Mouse (Mus musculus): ENCODE results near the gene Irf6. TPM values are rescaled to one million over a fixed set of nuclear protein-coding genes. Genes with fewer than 3 reads are reported as not detected.

Irf6 gene
- 1 to 10 TPM; 1.4 to 2.6 TPM for total RNA-seq (2021)

DNA sequence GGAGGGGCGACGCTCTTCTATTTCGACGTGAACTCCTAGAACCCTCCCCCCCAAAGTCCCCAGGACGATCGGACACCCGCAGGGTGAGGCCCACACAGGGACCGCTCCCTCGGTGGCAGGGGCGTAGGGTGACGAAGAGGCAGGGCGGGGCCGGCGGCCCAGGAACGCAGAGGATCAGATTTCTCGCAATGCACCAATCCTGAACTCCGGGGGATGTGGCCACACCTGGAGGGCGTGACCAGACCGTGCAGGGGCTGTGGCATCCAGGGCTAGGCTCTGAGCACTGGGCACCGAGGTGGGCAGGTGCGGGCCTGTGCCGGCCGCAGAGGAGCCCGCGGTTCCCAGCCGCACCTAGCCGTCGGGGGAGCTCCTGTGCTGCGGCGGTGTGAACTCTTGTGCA is at the start of gene Irf6:
TSS of gene Irf6 (plus strand) at position 240 of the 400 bp plus-strand sequence.
- peak; percentile 30 to 33 for DNase-seq
- intact Hi-C loops (cut with DNase I): no loop called here

DNA sequence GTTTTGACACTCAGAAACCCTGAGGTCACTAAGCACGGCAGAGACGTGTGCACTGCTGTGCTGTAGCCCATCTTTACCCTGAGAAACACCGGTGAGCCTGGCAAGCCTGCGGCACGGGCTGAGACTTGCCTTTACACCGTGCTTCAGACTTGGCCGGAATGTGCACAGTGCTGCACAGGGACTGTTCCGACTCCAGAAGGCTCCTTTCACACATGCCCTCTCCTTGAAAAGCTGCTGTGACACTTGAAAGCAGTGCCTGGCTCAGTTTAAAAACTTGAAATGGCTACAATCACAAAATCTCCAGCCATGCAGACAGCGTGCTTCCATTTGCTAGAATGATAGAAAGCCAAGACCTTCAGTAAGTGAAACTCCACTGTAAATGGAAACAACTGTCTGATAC is 40.8 kb upstream of the Irf6 start:
- no peak for DNase-seq
- intact Hi-C loops (cut with DNase I): no loop called here

DNA sequence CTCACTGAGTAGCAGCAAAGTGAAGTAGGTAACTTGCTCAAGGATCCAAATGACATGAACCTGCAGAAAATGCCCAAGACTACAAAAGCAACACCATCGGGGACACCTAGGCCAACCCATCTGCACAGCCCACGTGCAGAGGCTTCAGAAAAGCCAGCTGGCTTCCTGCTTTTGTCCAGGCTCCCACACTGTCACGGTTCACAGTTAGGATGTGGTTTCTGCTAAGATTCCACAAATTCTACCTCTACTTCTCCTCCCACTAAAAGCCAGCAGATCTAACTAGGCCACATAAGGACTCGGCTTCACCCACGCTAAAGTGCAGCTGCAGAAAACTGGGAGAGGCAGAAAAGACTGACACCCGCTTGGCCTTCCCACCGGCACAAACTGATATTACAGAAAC is 30.1 kb upstream of the Irf6 start:
- no peak for DNase-seq
- intact Hi-C loops (cut with DNase I): loop anchor here (10.0 kb wide), 2 partner anchors 338 to 398 kb away; no protein-coding TSS in a partner anchor

DNA sequence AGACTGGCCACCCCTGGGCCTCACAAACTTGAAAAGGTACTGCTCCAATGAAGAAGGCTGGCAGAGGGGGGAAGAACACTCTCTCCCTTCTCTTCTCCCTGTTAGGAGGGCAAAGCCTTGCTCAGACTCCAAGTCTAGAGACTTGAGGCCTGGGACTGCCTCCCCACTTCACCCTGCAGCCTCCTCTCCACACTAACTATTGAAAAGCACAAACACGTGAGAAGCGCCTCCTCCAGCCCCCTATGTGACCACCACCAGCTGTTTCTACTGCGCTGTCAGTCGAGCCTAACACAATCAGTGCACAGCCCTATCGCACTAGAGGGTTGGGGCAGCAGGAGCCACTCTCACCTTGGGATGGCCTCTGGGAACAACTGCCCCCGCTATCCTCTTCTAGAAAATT is 29.6 kb upstream of the Irf6 start:
- intact Hi-C loops (cut with DNase I): loop anchor here (10.0 kb wide), 2 partner anchors 338 to 398 kb away; no protein-coding TSS in a partner anchor
- no peak for DNase-seq

DNA sequence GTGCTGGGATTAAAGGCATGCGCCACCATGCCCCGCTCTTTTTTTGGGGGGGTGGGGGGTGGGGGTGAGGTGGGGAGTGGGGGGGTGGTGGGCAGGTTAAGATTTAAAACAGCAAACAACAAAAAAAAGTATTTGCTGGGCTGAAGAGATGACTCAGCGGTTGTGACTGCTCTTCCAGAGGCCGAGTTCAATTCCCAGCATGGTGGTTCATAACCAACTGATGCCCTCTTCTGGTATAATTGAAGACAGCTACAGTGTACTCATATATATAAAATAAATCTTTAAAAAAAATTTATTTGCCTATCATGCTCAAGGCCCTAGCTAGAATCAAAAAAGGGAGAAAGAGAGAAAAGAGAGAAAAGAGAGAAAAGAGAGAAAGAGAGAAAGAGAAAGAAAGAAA is 27.1 kb upstream of the Irf6 start:
- DNase-seq: no peak
- intact Hi-C loops (cut with DNase I): loop anchor here (1.0 to 10.0 kb wide), 3 partner anchors 125 to 401 kb away; no protein-coding TSS in a partner anchor

DNA sequence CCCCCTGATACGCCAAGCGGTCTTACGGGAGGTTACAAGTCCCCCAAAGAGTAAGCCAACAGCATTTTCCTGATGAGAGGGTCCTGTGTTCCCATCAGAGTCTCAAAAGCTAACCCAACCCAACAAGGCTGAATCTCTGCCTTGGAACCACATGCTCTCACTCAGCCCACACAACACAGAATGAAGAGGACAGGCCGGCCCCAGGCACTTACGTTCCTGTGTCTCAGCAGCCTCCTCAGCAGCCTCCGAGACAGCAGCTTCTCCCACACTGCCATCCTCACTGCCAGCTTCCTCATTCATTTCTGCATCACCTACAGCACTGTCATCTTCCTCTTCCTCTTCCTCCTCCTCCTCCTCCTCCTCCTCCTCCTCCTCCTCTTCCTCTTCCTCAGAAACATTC is 24.9 kb upstream of the Irf6 start:
- DNase-seq: no peak
- intact Hi-C loops (cut with DNase I): loop anchor here (10.0 kb wide), 2 partner anchors 343 to 403 kb away; no protein-coding TSS in a partner anchor

DNA sequence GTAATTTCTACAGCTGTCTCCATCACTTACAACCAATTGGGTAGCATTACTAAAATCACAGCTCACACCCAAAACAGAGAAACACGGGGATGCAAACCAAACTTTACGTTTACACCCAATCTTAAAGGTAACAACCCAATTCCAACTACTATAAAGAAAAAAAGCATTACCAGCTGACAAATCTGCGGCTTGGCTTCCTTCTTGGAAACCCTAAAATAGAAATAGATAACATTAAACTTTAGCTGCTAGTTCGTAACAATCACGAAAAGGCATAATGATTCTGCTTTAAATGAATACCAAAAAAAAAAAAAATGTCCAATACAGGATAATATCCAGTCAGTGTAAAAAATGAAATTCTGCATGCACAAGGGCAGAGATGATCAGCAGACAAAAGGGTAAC is 23.6 kb upstream of the Irf6 start:
- intact Hi-C loops (cut with DNase I): loop anchor here (10.0 kb wide), 2 partner anchors 345 to 405 kb away; no protein-coding TSS in a partner anchor

DNA sequence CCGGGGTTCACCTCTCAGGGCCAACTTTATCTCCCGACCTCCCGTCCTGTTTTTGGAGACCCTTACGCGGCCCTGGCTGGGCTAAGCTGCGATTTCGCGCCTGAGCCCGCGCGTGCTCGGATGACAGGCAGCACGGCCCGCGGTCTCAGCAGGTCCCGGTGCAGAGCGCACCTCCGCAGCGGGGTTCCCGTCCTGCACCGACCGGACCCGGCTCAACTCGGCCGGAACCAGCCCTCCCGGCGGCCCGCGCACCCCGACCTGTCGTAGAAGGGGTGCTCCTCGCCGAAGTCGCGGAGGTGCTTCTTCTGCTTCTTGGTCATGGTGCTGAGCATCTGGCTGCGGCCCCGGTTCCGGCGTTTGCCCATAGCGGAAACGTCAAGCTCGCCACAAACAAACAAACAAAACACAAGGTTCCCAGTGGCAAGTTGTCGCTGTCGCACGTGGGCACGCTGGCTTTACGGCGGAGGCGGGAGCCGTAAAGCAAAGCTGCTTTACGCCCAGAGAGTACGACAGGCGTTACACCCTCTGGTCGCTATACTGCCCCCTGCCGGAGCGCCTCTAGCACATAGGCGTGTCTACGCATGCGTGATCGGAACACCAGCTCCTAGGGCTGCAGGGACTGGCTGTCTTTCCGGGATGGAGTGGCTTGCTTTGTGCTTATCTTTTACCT is 23.0 kb upstream of the Irf6 start, which contains the start of gene Diexf:
TSS of gene Diexf (minus strand) at position 487 of the 670 bp plus-strand sequence.
- peak; percentile 97 to 98 for DNase-seq
- intact Hi-C loops (cut with DNase I): loop anchor here (1.0 to 10.0 kb wide), 4 partner anchors 43 to 405 kb away; no protein-coding TSS in a partner anchor

More for the DNA sequence above, 23.6 kb upstream of the Irf6 start:
- DNase-seq: no peak

DNA sequence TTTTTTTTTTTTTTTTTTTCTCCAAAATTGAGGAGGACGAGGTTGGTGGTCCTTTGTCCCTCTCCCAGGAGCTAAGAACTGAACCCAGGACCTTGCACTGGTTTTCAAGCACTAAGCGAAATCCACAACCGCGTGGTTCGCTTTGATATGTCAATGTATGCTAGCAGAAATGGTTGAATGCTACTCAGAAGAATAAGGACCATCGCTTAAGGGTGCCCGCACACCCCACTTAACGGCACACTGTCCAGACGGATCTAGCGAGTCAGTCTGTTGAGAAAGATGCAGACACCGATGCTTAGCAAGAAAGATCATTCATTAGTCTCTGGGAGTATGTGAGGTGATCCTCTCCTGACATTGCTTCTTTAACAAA is 22.5 kb upstream of the Irf6 start:
- intact Hi-C loops (cut with DNase I): loop anchor here (1.0 to 5.0 kb wide), 2 partner anchors 43 to 192 kb away; no protein-coding TSS in a partner anchor
- DNase-seq: no peak

DNA sequence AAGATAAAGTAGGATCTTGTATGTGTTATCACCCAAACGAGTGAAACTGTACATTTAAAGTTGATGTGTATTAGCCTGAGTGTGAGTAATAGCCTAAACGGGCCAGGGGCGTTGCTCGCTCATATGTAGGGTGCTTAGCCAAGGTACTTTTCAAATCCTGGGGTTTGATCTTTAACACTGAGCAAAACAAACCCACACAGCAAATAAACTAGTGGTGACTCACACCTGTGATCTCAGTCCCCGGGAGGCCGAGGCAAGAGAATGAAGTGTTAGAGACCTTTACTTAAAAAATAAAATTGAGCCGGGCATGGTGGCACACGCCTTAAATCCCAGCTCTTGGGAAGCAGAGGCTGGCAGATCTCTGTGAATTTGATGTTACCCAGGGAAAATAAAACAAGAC is 22.1 kb upstream of the Irf6 start:
- DNase-seq: no peak

DNA sequence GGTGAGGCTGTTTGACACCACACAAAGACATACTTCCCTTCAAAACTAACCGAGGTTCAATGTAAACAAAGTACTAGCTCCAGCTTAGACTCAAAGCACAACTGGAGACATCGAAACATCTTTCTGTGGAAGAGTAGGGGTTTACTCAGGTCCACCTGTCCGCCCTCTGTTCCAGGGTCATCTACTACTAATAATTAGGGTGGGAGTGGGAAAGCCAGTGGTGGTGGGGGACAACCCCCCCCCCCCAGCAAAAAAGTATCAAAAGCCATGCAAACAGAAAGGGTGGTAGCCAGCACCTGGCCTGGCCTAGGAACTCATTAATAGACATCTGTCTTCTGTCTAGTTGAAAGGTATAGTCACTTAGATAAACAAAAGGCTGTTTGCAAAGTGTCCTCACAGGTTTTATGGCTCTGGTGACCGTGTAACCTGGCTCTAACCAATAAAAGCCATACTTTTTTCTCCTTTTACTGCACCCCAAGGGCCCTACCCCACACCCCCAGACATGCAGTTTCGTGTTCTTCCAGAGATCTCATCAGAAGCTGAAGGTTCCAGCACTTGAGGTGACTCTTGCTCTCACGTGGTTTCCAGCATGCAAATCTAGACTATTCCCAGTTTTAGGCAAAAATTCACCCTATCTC is 21.5 kb upstream of the Irf6 start:
- DNase-seq: no peak
- intact Hi-C loops (cut with DNase I): loop anchor here (5.0 kb wide), 1 partner anchor 191 kb away; no protein-coding TSS in a partner anchor

More for the DNA sequence above, 22.1 kb upstream of the Irf6 start:
- intact Hi-C loops (cut with DNase I): loop anchor here (1.0 to 5.0 kb wide), 2 partner anchors 42 to 191 kb away; no protein-coding TSS in a partner anchor

DNA sequence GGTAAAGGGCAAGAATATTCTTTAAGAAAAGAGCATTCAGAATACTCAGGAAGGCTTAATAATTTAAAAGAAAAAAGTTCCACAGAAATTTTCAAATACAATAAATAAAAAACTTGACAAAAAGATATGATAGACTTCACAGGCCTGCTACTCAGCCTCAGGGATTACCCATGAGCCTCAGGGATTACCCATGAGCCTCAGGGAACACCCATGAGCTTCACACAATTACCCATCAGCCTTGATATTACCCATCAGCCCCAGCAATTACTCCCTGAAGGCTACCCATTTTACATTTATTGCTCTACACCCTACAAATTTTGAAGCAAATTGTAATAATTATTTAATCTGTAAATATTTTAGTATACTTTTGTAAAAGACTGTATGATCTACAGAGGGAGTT is 20.5 kb upstream of the Irf6 start:
- intact Hi-C loops (cut with DNase I): loop anchor here (5.0 kb wide), 1 partner anchor 190 kb away; no protein-coding TSS in a partner anchor

DNA sequence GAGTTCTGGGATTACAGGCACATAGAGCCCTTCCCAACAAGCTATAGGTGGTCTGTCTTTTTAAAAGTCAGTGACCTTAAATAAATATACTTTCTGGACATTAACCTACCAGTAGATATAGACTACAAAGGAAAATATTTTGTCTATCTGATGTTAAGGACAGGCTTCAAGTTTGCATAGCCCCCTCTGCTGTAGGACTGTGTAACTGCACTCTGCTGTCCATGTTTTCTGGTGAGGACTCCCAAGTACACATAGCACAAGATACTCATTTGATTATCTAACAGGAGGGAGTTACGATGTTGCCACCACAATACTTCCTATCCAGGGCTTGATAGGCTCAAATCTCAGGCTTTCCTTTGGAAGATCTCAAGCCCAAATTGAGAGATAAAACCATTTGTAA is 19.2 kb upstream of the Irf6 start:
- no peak for DNase-seq
- intact Hi-C loops (cut with DNase I): loop anchor here (5.0 kb wide), 1 partner anchor 189 kb away; no protein-coding TSS in a partner anchor

More for the DNA sequence above, 20.5 kb upstream of the Irf6 start:
- DNase-seq: no peak

DNA sequence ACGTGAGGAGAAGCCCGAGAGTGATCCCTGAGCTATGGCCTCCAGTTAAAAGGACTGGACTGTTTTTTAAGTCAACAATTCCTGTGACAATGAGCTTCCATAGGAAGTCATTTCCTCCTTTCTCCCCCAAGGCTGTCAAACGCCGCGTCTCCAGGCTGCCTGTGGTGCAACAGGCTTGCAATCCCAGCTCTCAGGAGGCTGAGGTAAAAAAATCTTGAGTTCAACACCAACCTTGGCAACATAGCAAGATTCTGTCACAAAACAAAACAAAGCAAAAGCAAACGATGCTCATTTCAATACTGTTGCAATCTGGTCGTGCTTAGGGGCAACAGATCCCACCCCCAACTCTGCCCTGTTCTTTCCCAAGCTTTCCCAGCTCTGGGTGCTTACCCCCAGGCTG is 14.8 kb upstream of the Irf6 start:
- DNase-seq: no peak
- intact Hi-C loops (cut with DNase I): no loop called here

DNA sequence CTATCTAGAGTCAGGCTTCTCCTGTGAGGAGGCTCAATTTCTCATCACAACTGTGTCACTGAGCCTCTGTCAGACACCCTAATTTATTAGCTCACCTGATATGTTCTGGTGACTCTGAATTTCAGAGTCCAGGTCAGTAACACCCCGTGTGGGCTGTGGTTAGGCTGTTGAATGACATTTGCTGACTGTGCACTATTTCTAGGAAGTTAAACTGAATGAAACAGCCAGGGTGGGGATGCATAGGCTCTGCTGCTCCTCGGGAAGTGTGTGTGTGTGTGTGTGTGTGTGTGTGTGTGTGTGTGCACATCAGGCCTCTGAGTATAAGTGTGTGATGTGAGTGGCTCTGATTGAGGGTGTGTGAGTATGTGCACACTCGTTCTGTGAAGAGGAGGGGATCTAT is 14.2 kb upstream of the Irf6 start:
- intact Hi-C loops (cut with DNase I): no loop called here
- DNase-seq: no peak

DNA sequence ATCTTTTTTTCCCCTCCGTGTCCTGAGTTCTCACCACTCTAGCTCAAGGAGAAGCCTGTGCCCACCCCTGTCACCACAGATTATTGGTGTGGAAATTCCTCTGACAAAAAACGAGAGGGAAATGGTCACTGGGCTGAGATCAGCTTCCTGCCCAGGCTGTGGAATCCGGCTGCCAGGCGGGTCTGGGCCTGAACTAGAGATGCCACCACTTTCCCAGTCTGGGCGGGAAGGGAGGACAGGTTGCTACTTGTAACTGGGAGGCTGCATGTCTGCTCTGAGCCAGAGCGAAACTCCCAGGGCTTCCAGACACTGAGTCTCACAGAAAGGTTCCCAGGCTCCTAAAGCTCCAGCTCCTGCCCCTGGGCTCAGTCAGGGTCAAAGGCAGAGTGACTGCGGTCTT is 11.8 kb upstream of the Irf6 start:
- intact Hi-C loops (cut with DNase I): no loop called here
- DNase-seq: no peak

DNA sequence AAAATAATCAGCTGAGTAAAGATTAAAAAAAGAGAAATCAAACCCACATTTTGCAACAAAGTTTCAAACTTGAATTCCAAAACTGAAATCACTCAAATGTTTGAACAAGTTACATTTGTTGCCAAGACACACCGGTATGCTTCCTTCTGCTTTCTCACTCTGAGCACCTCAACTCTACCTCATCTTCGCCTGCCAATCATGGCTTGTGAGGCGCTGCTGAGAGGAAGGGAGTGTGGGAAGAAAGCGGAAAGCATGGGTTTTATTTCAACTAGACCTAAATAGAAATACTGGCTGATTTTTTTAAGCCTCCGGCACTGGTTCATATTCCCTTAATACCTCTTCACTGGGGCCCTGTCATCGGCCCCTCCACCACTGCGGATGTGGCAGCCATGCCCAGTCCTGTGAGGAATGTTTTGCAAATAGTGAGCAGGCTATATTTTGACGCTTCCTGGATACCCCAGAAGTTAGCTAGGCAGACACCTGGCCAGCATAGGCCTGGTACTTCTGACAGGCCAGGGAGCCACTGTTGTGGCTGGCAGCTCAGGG is 10.3 kb upstream of the Irf6 start:
- intact Hi-C loops (cut with DNase I): no loop called here
- DNase-seq: no peak

DNA sequence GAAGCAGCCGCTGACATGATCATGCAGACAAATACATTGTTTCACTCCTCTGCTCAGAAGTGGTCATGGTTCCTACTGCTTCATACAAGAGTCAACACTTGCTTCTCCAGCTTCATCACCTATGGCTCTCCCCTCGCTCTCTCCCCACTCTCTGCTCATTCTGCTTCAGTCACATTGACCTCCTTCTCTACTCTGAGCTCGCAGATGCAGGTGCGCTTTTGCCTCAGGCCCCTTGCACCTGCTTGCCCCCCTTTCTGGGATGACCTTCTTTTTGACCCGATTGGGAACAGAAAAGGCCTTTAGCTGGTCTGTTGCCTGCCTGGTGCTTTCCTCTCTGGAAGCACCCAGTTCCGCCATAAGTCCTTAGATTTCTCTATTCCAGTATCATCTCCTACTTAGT is 8.4 kb upstream of the Irf6 start:
- no peak for DNase-seq
- intact Hi-C loops (cut with DNase I): no loop called here

DNA sequence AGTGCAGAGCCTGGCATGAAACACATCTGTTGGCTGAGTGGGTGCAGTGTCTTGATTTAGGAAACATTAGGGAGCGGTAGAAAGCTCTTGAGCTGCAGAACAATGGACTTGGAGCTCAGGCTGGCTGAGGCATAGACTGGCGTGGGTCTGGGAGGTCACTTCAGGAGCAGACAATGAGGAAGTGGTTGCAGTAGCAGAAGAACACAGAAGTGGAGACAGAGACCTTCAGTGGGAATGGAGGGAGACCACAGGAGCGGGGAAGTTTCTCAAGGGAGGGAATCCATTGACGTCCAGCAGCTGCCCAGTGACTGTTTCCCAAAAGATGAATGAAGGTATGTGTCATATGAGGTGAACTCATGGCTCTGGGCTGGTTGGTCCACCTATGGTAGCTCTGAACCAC is 7.8 kb upstream of the Irf6 start:
- DNase-seq: no peak
- intact Hi-C loops (cut with DNase I): no loop called here

DNA sequence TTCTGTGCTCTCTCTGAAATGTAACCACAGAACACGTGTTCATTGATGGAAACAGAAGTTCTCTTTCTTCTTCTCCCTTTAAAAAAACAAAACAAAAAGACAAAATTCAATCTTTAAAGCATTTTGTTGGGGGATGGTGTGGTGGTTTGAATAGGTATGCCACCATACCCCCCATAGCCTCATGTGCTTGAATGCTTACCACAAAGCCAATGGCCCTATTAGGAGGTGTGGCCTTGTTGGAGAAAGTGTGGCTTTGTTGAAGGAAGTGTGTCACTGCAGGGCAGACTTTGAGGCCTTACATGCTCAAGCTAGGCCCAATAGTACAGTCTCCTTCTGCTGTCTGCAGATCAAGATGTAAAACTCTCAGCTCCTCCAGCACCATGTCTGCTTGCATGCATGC is 6.5 kb upstream of the Irf6 start:
- DNase-seq: no peak
- intact Hi-C loops (cut with DNase I): no loop called here

DNA sequence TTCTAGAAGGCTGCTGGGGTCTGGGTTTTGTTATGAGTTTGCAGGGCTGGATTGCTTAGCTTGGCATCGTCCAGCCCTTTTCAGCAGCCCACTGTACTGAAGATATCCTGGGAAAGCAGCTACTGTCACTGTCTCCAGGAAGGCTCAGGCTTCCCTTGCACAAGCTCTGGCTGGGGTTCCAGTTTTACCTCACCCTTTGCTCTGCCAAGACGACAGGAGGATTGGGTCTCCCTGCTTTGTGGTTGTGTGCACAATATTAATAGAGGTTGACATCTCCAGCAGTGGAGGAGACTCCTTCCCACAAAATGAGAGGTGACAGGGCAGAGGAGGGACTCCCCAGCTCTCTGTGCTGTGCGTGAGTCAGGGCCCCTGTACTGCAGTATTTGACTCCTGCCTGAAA is 3.7 kb upstream of the Irf6 start:
- no peak for DNase-seq
- intact Hi-C loops (cut with DNase I): no loop called here
